Mouse (Mus musculus) CD8-positive naive resting alpha-beta T cell, adult 2 months (primary cell): Measurements from ENCODE around the gene Ano2.

Source experiments
- DNase-seq, 2 experiments: peaks; one replicate each; pipeline ENCODE4 v3.0.0; 2022; ENCODE audit warnings: low read depth in 2 of 2, low spot score in 2 of 2

Gene Ano2

DNA sequence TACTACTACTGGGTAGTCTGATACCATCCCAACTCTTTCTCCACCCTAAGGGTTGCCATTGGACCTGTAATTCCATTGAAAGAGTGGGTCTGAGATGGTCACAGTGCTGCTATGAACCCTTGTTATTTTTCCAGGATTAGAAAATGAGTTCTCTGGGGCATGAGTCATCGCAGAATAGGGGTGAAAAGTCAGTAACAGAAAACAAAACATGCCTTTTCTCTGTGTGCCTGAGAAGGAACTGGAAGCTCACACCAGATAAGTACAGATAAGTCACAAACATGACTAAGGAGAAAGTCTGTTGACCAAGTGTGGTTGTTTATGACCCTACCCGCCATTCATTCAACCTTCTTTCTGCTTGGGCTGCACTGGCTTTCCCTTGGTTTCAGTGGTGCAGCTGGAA lies 345.4 kb downstream of the Ano2 start:
- DNase-seq = no peak

GRCm38 (mm10) chr6:126045931-126046330 lies 355.7 kb downstream of the Ano2 start:
- no peak for DNase-seq

DNA sequence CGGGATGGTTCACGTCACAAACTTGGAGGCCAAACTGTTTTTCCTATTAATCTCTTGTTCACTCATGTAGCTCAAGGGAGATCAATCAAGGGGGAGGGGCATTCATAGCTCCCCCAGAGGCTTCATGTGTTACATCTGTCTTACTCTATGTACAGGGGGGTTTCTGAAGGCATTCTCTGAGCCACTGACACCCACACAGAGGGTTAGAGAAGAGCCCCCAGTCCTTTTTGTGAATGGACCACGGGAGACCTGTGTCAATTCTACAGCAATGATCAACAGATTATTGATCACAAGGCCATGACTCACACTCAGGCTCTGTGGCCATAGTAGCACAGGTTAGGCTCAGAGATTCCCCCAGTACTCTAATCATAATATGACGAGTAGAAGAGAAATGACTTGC lies 358.0 kb downstream of the Ano2 start:
- no peak for DNase-seq

- DNase-seq = no peak
Measured at GRCm38 (mm10) chr6:126053136-126053535, 362.9 kb downstream of the Ano2 start.

GRCm38 (mm10) chr6:126057706-126058105 lies 367.5 kb downstream of the Ano2 start:
- DNase-seq = no peak

GRCm38 (mm10) chr6:126080531-126080930 lies 390.3 kb downstream of the Ano2 start:
- no peak for DNase-seq

- DNase-seq = no peak
Measured at GRCm38 (mm10) chr6:126086321-126086950, 396.2 kb downstream of the Ano2 start.

GRCm38 (mm10) chr6:126088489-126089265 lies 398.5 kb downstream of the Ano2 start:
- no peak for DNase-seq
